Mouse (Mus musculus) ovary, postnatal 10 days (tissue): ENCODE measurements at regions not wholly inside any gene's neighbourhood (a gene's known extent, or its start where the extent isn't known, plus 50 kb on each side); places are given as distances from the start of the nearest gene placed in this dataset.

ENCODE experiments used
- DNase-seq: peaks from one replicate; pipeline ENCODE4 v3.0.0; 2022; ENCODE audit warnings: low spot score

GRCm38 (mm10) chrX:97434327-97434726 is 57.3 kb upstream of the Eda2r start:
- DNase-seq: no peak

GRCm38 (mm10) chrX:97431391-97431803 is 54.4 kb upstream of the Eda2r start:
- peak; percentile 3 for DNase-seq
